Mouse (Mus musculus) heart, postnatal 0 days (tissue): Measurements from ENCODE around the gene Gstt4.

ENCODE experiments used
- CTCF ChIP-seq: IDR thresholded peaks from 2 replicates; pipeline ENCODE4 v1.5.1; 2016; ENCODE audit warnings: antibody characterized with exemption, control low read depth, low read depth
- EP300 ChIP-seq: IDR thresholded peaks from 2 replicates; pipeline ENCODE4 v1.6.1; 2016; ENCODE audit warnings: antibody characterized with exemption, low read depth

GRCm38 (mm10) chr10:75854791-75855190 is 32.4 kb upstream of the Gstt4 start:
- TF ChIP-seq CTCF, result no peak
- TF ChIP-seq EP300, result no peak
